In the genomic region with DNA sequence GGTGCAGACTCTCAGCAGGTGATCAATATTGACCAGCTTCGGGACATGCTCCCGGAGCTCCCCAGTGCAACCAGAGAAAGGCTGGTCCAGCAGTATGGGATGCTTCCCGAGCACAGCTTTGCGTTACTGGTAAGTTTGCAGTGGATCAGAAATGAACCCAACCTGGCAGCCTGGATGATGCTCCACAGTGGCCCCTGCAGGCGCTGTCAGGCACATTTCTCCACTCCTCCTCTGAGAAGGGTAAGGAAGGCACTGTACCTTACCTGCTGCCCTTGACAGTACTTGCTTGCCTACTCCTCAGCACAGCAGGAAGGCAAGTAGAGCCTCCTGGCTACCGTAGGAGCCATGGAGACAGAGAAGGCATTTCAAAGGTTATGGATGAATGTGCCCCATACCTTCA, we compare ENCODE assay signal across 12 mouse cellular contexts. TPM values are rescaled to one million over a fixed set of nuclear protein-coding genes. Genes with fewer than 3 reads are reported as not detected.
DNase-seq lines count a peak whose midpoint lies in the region; ATAC-seq and TF ChIP-seq lines count a peak whose summit lies in the region.
"Had no signal": no experiment of that assay in that cellular context is flagged by ENCODE, and none has a peak within 500 bp of the region (broad histone marks: within the 10 kb centered on the region; RNA-seq: fewer than 3 reads in every experiment).

No protein-coding gene starts in this region.

- H3K4me2 ChIP-seq in stomach, postnatal 0 days (replicated peaks; ENCODE audit: low read depth): no peak overlapping the region
- no peak overlapping the region for H3K4me2 ChIP-seq in forebrain, embryonic 15.5 days (replicated peaks)
- H3K4me2 ChIP-seq: midbrain, embryonic 13.5 days; neural tube, embryonic 13.5 days; stomach, embryonic 15.5 days had no signal

- H3K27me3 ChIP-seq in cerebellum, adult 2 months (ENCODE audit: control insufficient read depth, insufficient read depth, low read length): no peaks in the 10 kb centered on the region
- H3K27me3 ChIP-seq in stomach, postnatal 0 days (ENCODE audit: control insufficient read depth, insufficient read depth, low read length): no peaks in the 10 kb centered on the region
- H3K27me3 ChIP-seq in forebrain, embryonic 15.5 days: no peaks in the 10 kb centered on the region
- H3K27me3 ChIP-seq: midbrain, embryonic 13.5 days; neural tube, embryonic 13.5 days; stomach, embryonic 15.5 days had no signal

- no peak overlapping the region for H3K4me3 ChIP-seq in gastrocnemius, adult 2 months
- H3K4me3 ChIP-seq in cerebellum, adult 2 months (replicated peaks; ENCODE audit: insufficient read depth, low read depth, low read length): no peak overlapping the region
- no peak overlapping the region for H3K4me3 ChIP-seq in stomach, postnatal 0 days (ENCODE audit: low read depth, low read length)
- no peak overlapping the region for H3K4me3 ChIP-seq in forebrain, embryonic 15.5 days
- H3K4me3 ChIP-seq: midbrain, embryonic 13.5 days; neural tube, embryonic 13.5 days; stomach, embryonic 15.5 days had no signal

- no peak for ATAC-seq in stomach, postnatal 0 days (ENCODE audit: low FRiP score, low TSS enrichment)
- ATAC-seq in forebrain, embryonic 15.5 days (replicated peaks): no peak
- ATAC-seq: midbrain, embryonic 13.5 days had no signal

- TF ChIP-seq EP300 in stomach, postnatal 0 days (optimal IDR thresholded peaks at IDR 0.05): no peak

- no peaks in the 10 kb centered on the region for H3K9me3 ChIP-seq in stomach, postnatal 0 days (ENCODE audit: control insufficient read depth, low read length)
- H3K9me3 ChIP-seq in forebrain, embryonic 15.5 days: no peaks in the 10 kb centered on the region
- H3K9me3 ChIP-seq: midbrain, embryonic 13.5 days; neural tube, embryonic 13.5 days; stomach, embryonic 15.5 days had no signal

- no peaks in the 10 kb centered on the region for H3K4me1 ChIP-seq in cerebellum, adult 2 months (ENCODE audit: control insufficient read depth, insufficient read depth, low read length)
- H3K4me1 ChIP-seq in stomach, postnatal 0 days (replicated peaks; ENCODE audit: control insufficient read depth, insufficient read depth): no peaks in the 10 kb centered on the region
- H3K4me1 ChIP-seq in forebrain, embryonic 15.5 days: no peaks in the 10 kb centered on the region
- H3K4me1 ChIP-seq: midbrain, embryonic 13.5 days; neural tube, embryonic 13.5 days; stomach, embryonic 15.5 days had no signal

- no peak for DNase-seq in gastrocnemius, adult 2 months
- no peak for DNase-seq in gastrocnemius, postnatal 25 days
- DNase-seq in retina, embryonic 14.5 days (ENCODE audit: low spot score): peak; percentile 8
- no peak for DNase-seq in retina, postnatal 1 day
- peak; percentile 32 to 46 for DNase-seq in cerebellum, adult 2 months
- DNase-seq in stomach, postnatal 0 days (ENCODE audit: low spot score): no peak
- no peak for DNase-seq in thymus, postnatal 0 days (ENCODE audit: low spot score)
- DNase-seq: kidney, postnatal 4 days had no signal

- 67% methylated on average over 6 of the region's 6 CpGs for WGBS in cerebellum, adult 2 months
- WGBS in stomach, postnatal 0 days: 78% methylated on average over 6 of the region's 6 CpGs
- 84% methylated on average over 6 of the region's 6 CpGs for WGBS in forebrain, embryonic 15.5 days

- TF ChIP-seq POLR2A in cerebellum, adult 2 months (IDR thresholded peaks at IDR 0.05; ENCODE audit: borderline replicate concordance, insufficient read depth, low read length): no peak

- H3K27ac ChIP-seq in gastrocnemius, adult 2 months: no peak overlapping the region
- H3K27ac ChIP-seq in cerebellum, adult 2 months (ENCODE audit: insufficient read depth, low read length): no peak overlapping the region
- H3K27ac ChIP-seq in stomach, postnatal 0 days (replicated peaks): no peak overlapping the region
- no peak overlapping the region for H3K27ac ChIP-seq in forebrain, embryonic 15.5 days (replicated peaks)
- H3K27ac ChIP-seq: midbrain, embryonic 13.5 days; neural tube, embryonic 13.5 days; stomach, embryonic 15.5 days had no signal

- no peak overlapping the region for H3K9ac ChIP-seq in stomach, postnatal 0 days (ENCODE audit: low read length)
- H3K9ac ChIP-seq in forebrain, embryonic 15.5 days (replicated peaks): no peak overlapping the region
- H3K9ac ChIP-seq: midbrain, embryonic 13.5 days; neural tube, embryonic 13.5 days; stomach, embryonic 15.5 days had no signal

- H3K36me3 ChIP-seq in stomach, postnatal 0 days (ENCODE audit: control insufficient read depth, insufficient read depth, low read length): no peaks in the 10 kb centered on the region
- peaks cover 8% of the 10 kb centered on the region for H3K36me3 ChIP-seq in forebrain, embryonic 15.5 days
- H3K36me3 ChIP-seq: stomach, embryonic 15.5 days had no signal

- peak; percentile 9; the same call in 1 of the 2 replicates for TF ChIP-seq CTCF in gastrocnemius, adult 2 months (IDR thresholded peaks at IDR 0.05)
- TF ChIP-seq CTCF in cerebellum, adult 2 months (IDR thresholded peaks at IDR 0.05; ENCODE audit: borderline replicate concordance, insufficient read depth, low read depth, low read length): peak; percentile 43; the same call in 1 of the 2 replicates
- TF ChIP-seq CTCF in stomach, postnatal 0 days (IDR thresholded peaks at IDR 0.05; ENCODE audit: low read depth): peak; percentile 51

- intact Hi-C loops in gastrocnemius, adult 2 months (cut with DNase I): no loop called here

RNA-seq across cellular contexts. Expression of a gene that starts 45.0 kb away (rescaled TPM):
- 10 to 100 TPM; 17.4 to 19.6 TPM for total RNA-seq in gastrocnemius, adult 2 months (2021)
- 10 to 100 TPM; 13.7 to 16.8 TPM for total RNA-seq in gastrocnemius, postnatal 25 days (2021)
- polyA plus RNA-seq in cerebellum, adult 2 months (2012; rRNA removed): 14.9 and 16.1 TPM in 2 replicates
- 14.3 and 14.5 TPM in 2 replicates for polyA plus RNA-seq in stomach, postnatal 0 days (2015; fragmentation: Nextera tagmentation; extraction: Ambion mirVana)
- 20.0 and 22.4 TPM in 2 replicates for polyA plus RNA-seq in forebrain, embryonic 15.5 days (2015; fragmentation: Nextera tagmentation; extraction: Ambion mirVana)
- 17.9 and 18.2 TPM in 2 replicates for polyA plus RNA-seq in thymus, postnatal 0 days (2015; fragmentation: Nextera tagmentation; extraction: Ambion mirVana)

Comparison
In these comparisons a context has a peak if more than half of its experiments do, and no peak if none do; other contexts are left out.
1. DNase-seq: peak in retina, embryonic 14.5 days (single experiment) and cerebellum, adult 2 months (2 of 2); none in gastrocnemius, adult 2 months (single experiment), gastrocnemius, postnatal 25 days (single experiment), retina, postnatal 1 day (single experiment), stomach, postnatal 0 days (single experiment) and thymus, postnatal 0 days (single experiment).
2. Peak in every context shown above with its lines, with median percentiles within 50 percentile points of each other: CTCF ChIP-seq.